Mouse (Mus musculus) hindbrain, embryonic 14.5 days (tissue): ENCODE results near the gene Amotl1. TPM values are rescaled to one million over a fixed set of nuclear protein-coding genes. Genes with fewer than 3 reads are reported as not detected.
"Not testable (repeated sequence)": the region's sequence is repeated elsewhere in the genome, so short reads cannot be mapped to it uniquely, and the experiment has no call there.

Source experiments
- ATAC-seq: fragments of 200-750 bp; cut with Nextera tagmentation; 2 replicates; pipeline ENCODE4 v1.8.0; 2017; ENCODE audit warnings: moderate number of reproducible peaks, mild to moderate bottlenecking, moderate TSS enrichment, moderate library complexity; ENCODE audit not compliant: low FRiP score
- DNase-seq: peaks from one replicate; pipeline ENCODE4 v3.0.0-alpha.2; 2015; ENCODE audit warnings: low spot score
- H3K27ac ChIP-seq: fragments of 300-500 bp; sonication (generic); 2 replicates; pipeline ENCODE4 v1.5.1; 2014; ENCODE audit warnings: mild to moderate bottlenecking, moderate library complexity
- H3K27me3 ChIP-seq: fragments of 300-500 bp; sonication (generic); 2 replicates; pipeline ENCODE4 v1.6.1; 2014; ENCODE audit warnings: mild to moderate bottlenecking, low read length, mixed read lengths; ENCODE audit not compliant: control insufficient read depth, insufficient read depth
- H3K36me3 ChIP-seq: fragments of 300-500 bp; sonication (generic); replicated peaks from 2 replicates; pipeline ENCODE4 v1.6.1; 2014; ENCODE audit not compliant: control insufficient read depth, insufficient read depth
- H3K4me1 ChIP-seq: fragments of 300-500 bp; sonication (generic); replicated peaks from 2 replicates; pipeline ENCODE4 v1.6.1; 2014; ENCODE audit warnings: antibody characterized with exemption, low read length, mixed read lengths; ENCODE audit not compliant: control insufficient read depth, insufficient read depth
- H3K4me2 ChIP-seq: fragments of 300-500 bp; sonication (generic); replicated peaks from 2 replicates; pipeline ENCODE4 v1.6.1; 2014; ENCODE audit warnings: mild to moderate bottlenecking, moderate library complexity
- H3K4me3 ChIP-seq: fragments of 300-500 bp; sonication (generic); replicated peaks from 2 replicates; pipeline ENCODE4 v1.5.1; 2014; ENCODE audit warnings: mild to moderate bottlenecking, low read length
- H3K9ac ChIP-seq: fragments of 300-500 bp; sonication (generic); 2 replicates; pipeline ENCODE4 v1.6.1; 2014
- H3K9me3 ChIP-seq: fragments of 300-500 bp; sonication (generic); 2 replicates; pipeline ENCODE4 v1.6.1; 2016; ENCODE audit warnings: low read length; ENCODE audit not compliant: control insufficient read depth
- WGBS: fragments of 180-500 bp; shearing (Covaris S2); extraction: QIAGEN DNeasy Blood & Tissue Kit; methylation state at CpG from one replicate; pipeline ENCODE4 v1.1.7; 2014; 5-methylcytosine and 5-hydroxymethylcytosine counted together
- polyA plus RNA-seq: library from polyadenylated mRNA; unstranded; fragments of >200 nt; fragmentation: Nextera tagmentation; extraction: Ambion mirVana; gene quantifications from 2 replicates; pipeline ENCODE4 v1.2.1, GENCODE M21; 2014

Amotl1 gene
- polyA plus RNA-seq, 1 experiment from 2014 or later, result 10.3 TPM

DNA sequence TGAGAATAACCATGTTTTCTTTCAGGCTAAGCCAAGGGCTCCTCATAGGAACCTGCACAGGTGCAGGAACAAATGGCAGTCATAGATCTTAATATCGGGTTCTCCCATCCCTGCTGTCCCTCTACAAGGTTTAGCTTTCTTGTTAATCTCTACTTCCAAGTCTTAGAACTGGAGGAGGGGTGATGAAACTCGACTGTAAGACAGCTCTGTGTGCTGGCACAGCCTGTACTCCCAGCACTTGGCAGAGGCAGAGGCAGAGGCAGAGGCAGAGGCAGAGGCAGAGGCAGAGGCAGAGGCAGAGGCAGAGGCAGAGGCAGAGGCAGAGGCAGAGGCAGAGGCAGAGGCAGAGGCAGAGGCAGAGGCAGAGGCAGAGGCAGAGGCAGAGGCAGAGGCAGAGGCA, 68.5 kb downstream of the Amotl1 start:
- not testable (repeated sequence) for ATAC-seq, H3K4me1 ChIP-seq, H3K4me3 ChIP-seq, H3K27ac ChIP-seq, DNase-seq, H3K4me2 ChIP-seq, H3K27me3 ChIP-seq, H3K9me3 ChIP-seq, H3K9ac ChIP-seq
- peaks cover 13% of the 10 kb centered on the region; the same call in 1 of the 2 replicates for H3K36me3 ChIP-seq
- 89% methylated on average over 2 of the region's 2 CpGs for WGBS

DNA sequence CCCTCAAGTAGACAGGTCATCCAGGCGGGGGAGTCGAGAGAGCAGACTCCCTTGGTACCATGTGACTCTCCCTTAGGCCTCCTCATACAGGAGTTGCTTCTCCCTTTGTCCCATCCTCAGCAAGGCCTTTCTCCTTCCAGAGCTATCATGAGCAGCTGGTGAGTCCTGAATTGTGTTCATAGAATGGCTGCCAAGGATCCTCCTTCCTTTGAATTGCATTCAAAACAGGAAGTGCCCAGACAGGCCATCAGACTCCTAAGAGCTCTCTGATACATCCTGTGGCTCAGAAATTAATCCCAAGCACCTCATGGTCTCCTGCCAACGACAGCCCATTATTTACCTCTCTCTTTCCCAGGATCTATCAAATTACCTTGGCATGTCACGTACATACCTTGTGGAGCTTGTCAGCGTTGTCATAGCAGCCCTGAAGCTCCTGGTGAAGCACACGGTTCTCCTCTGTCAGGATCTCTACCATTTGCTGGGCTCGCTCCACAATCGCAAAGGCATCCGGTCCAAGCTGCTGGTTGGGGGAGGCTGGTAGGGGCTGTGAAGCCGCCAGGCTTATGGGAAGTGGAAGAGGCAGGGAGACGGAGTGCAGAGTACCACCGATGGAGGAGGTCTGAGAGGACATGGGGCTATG, 70.0 kb downstream of the Amotl1 start:
- Histone ChIP-seq H3K4me1 (no peaks in the 10 kb centered on the region; the same call in 1 of the 2 replicates), H3K36me3 (peaks cover 23% of the 10 kb centered on the region), H3K27ac (peak overlapping the region; percentile 62; the same call in 1 of the 2 replicates), H3K4me3 (no peak overlapping the region), H3K9me3 (no peaks in the 10 kb centered on the region), H3K27me3 (no peaks in the 10 kb centered on the region), H3K9ac (no peak overlapping the region), H3K4me2 (no peak overlapping the region)
- 75% methylated on average over 12 of the region's 12 CpGs for WGBS
- ATAC-seq (peak; percentile 65), DNase-seq (peak; percentile 58)

DNA sequence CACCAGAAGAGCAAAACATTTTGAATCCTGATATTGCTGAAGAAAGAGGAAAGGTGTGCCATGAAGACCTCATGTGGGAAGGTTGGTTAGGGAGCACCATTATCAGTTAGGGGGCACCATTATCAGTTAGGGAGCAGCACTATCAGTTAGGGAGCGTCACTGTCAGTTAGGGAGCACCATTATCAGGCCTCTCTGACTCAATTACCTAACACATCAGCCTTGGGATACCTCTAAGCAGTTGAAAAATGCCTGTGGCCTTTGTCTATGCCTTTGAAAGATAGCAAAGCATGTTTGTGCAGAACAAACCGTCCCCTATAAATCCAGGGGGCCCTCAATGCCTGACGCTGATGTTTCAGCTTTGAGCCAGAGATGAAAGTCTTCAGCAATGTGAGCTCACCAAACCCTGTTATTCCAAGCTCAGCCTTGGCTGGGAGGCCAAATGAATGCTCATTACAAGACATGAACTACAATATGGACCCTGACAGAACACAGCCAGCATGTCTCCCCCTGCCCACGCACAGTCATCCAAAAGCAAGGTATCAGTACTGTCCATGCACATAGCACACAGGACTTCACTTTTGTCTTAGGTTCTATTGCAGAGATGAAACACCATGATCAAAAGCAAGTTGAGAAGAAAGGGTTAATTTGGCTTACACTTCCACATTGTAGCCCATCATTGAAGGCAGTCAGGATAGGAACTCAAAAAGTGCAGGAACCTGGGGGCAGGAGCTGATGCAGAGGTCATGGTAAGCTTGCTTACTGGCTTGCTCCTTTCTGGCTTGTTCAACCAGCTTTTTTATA, 75.5 kb downstream of the Amotl1 start:
- WGBS, result 96% methylated on average over 4 of the region's 4 CpGs

DNA sequence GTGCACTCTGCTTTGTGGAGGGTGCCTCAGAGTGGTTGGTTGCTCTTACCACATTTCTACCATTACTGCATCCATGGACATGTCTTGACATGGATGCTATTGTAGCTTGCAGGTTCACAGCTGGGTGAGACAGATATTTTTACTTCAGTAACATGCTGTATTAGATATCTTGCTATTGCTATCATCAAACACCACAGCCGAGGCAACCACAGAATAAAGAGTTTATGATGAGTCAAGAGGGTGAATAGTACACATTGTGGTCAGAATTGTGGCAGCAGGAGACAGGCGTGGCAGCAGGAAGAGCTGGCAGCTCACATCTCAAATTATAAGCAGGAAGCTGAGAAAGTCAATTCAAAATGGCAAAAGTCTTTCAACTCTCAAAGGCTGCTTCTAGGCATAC, 76.4 kb downstream of the Amotl1 start:
- Histone ChIP-seq H3K4me3 (no peak overlapping the region), H3K9ac (no peak overlapping the region), H3K4me2 (no peak overlapping the region), H3K27ac (no peak overlapping the region), H3K9me3 (no peaks in the 10 kb centered on the region), H3K36me3 (peaks cover 58% of the 10 kb centered on the region), H3K4me1 (no peaks in the 10 kb centered on the region), H3K27me3 (no peaks in the 10 kb centered on the region)
- 91% methylated on average over 2 of the region's 2 CpGs for WGBS
- DNase-seq (no peak), ATAC-seq (no peak)

More for the DNA sequence above, 75.5 kb downstream of the Amotl1 start:
- peaks cover 50% of the 10 kb centered on the region for H3K36me3 ChIP-seq
- no peak for DNase-seq
- no peak for ATAC-seq
- H3K9me3 ChIP-seq, result no peaks in the 10 kb centered on the region
- H3K27ac ChIP-seq, result no peak overlapping the region
- H3K4me3 ChIP-seq, result no peak overlapping the region
- no peak overlapping the region for H3K9ac ChIP-seq
- no peaks in the 10 kb centered on the region for H3K27me3 ChIP-seq
- H3K4me2 ChIP-seq, result no peak overlapping the region
- H3K4me1 ChIP-seq, result no peaks in the 10 kb centered on the region

- Histone ChIP-seq H3K36me3 (peaks cover 59% of the 10 kb centered on the region), H3K27me3 (no peaks in the 10 kb centered on the region), H3K4me1 (no peaks in the 10 kb centered on the region), H3K27ac (no peak overlapping the region), H3K9me3 (no peaks in the 10 kb centered on the region), H3K9ac (no peak overlapping the region), H3K4me3 (no peak overlapping the region), H3K4me2 (no peak overlapping the region)
- 98% methylated on average over 3 of the region's 3 CpGs for WGBS
- ATAC-seq, result no peak
- no peak for DNase-seq
These were observed 80.4 kb downstream of the Amotl1 start for GRCm38 (mm10) chr9:14564486-14564885.

DNA sequence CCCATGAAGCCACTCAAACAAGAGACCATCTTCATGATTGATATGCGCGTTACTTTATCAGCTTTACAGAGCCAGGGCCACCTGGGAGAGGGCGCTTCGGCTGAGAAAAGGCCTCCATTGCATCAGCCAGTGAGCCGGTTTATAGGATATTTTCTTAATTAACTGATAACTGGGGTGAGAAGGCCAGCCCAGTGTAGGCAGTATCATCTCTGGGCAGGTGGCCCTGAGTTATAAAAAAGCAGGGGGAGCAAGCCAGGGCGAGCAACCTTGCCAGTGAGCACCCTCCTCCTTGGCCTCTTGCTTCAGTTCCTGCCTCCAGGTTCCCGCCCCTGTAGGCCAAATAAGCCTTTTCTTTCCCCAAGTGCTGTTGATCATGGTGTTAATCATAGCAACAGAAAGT, 81.5 kb downstream of the Amotl1 start:
- DNase-seq, result no peak
- 86% methylated on average over 7 of the region's 7 CpGs for WGBS
- no peak for ATAC-seq
- no peaks in the 10 kb centered on the region for H3K4me1 ChIP-seq
- no peak overlapping the region for H3K9ac ChIP-seq
- H3K4me2 ChIP-seq, result no peak overlapping the region
- H3K27me3 ChIP-seq, result no peaks in the 10 kb centered on the region
- H3K36me3 ChIP-seq, result peaks cover 56% of the 10 kb centered on the region
- H3K4me3 ChIP-seq, result no peak overlapping the region
- H3K9me3 ChIP-seq, result no peaks in the 10 kb centered on the region
- no peak overlapping the region for H3K27ac ChIP-seq

DNA sequence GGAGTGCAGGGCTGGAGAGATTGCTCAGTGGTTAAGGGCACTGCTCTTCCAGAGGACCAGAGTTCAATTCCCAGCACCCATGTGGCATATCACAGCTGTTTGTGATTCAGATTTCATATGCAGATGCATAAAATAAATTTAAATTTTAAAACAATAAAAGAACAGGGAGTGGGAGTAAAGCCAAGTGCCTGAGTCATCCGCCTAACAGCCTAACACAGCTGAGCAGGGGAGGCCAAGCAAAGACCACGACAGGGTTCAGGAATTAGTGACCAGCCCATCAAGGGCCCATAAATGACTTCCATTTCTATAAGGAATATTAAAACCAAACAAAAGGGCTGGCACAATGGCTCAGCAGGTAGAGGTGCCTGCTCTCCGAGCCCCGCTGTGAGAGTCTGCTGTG, 84.3 kb downstream of the Amotl1 start:
- no peak overlapping the region for H3K4me3 ChIP-seq
- DNase-seq (no peak), ATAC-seq (no peak)
- peaks cover 76% of the 10 kb centered on the region for H3K36me3 ChIP-seq
- H3K4me2 ChIP-seq, result no peak overlapping the region
- H3K9ac ChIP-seq, result no peak overlapping the region
- H3K27ac ChIP-seq, result no peak overlapping the region
- H3K9me3 ChIP-seq, result no peaks in the 10 kb centered on the region
- 56% methylated on average over 4 of the region's 4 CpGs for WGBS
- H3K27me3 ChIP-seq, result no peaks in the 10 kb centered on the region
- H3K4me1 ChIP-seq, result no peaks in the 10 kb centered on the region

GRCm38 (mm10) chr9:14559996-14560395, 84.9 kb downstream of the Amotl1 start:
- H3K9ac ChIP-seq, result no peak overlapping the region

DNA sequence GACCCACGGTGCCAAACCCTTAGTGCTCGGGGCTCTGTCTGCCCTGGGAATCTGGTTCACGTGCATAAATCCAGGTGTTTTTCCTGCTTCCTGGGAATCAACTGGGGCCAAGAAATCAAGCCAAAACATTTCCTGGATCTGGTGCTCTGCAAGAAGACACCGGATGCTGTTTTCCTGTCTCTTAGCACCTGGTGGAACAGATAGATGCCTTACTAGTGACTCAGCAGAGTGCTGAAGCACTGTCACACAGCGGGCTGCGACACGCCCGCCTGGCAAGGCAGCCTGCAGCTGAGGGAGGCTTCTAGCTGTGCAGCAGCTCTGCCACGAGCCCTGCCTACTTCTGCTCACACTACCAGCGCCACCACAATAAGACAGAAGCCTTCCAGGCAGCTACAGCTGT, 85.4 kb downstream of the Amotl1 start:
- H3K4me1 ChIP-seq, result no peaks in the 10 kb centered on the region
- WGBS, result 85% methylated on average over 10 of the region's 10 CpGs
- no peak for DNase-seq
- H3K9me3 ChIP-seq, result no peaks in the 10 kb centered on the region
- H3K27ac ChIP-seq, result no peak overlapping the region
- H3K4me3 ChIP-seq, result no peak overlapping the region
- no peak overlapping the region for H3K9ac ChIP-seq
- no peaks in the 10 kb centered on the region for H3K27me3 ChIP-seq
- ATAC-seq, result no peak; the same call in 1 of the 2 replicates
- peaks cover 81% of the 10 kb centered on the region for H3K36me3 ChIP-seq
- no peak overlapping the region for H3K4me2 ChIP-seq

More at GRCm38 (mm10) chr9:14559996-14560395, 84.9 kb downstream of the Amotl1 start:
- Histone ChIP-seq H3K9me3 (no peaks in the 10 kb centered on the region), H3K27ac (no peak overlapping the region), H3K4me2 (no peak overlapping the region), H3K4me1 (no peaks in the 10 kb centered on the region), H3K36me3 (peaks cover 81% of the 10 kb centered on the region), H3K27me3 (no peaks in the 10 kb centered on the region), H3K4me3 (no peak overlapping the region)
- ATAC-seq (peak; percentile 22; the same call in 1 of the 2 replicates), DNase-seq (no peak)
- WGBS, result 82% methylated on average over 9 of the region's 9 CpGs
